Mouse (Mus musculus): Measurements from ENCODE around the gene Ighmbp2. TPM values are rescaled to one million over a fixed set of nuclear protein-coding genes. Genes with fewer than 3 reads are reported as not detected.

Gene Ighmbp2
- 1 to 10 TPM; 5.9 to 6.1 TPM for total RNA-seq (2021)
- long read RNA-seq, experiment 1, full-length matches to known transcripts, result 1 of 4 reads
- long read RNA-seq, experiment 1, partial matches to known transcripts, result 3 of 4 reads
- long read RNA-seq, experiment 1, other reads (novel, unspliced or antisense), result 0 of 4 reads
- long read RNA-seq, experiment 2, full-length matches to known transcripts, result 2 of 5 reads
- long read RNA-seq, experiment 2, partial matches to known transcripts, result 2 of 5 reads
- long read RNA-seq, experiment 2, other reads (novel, unspliced or antisense), result 1 of 5 reads

DNA sequence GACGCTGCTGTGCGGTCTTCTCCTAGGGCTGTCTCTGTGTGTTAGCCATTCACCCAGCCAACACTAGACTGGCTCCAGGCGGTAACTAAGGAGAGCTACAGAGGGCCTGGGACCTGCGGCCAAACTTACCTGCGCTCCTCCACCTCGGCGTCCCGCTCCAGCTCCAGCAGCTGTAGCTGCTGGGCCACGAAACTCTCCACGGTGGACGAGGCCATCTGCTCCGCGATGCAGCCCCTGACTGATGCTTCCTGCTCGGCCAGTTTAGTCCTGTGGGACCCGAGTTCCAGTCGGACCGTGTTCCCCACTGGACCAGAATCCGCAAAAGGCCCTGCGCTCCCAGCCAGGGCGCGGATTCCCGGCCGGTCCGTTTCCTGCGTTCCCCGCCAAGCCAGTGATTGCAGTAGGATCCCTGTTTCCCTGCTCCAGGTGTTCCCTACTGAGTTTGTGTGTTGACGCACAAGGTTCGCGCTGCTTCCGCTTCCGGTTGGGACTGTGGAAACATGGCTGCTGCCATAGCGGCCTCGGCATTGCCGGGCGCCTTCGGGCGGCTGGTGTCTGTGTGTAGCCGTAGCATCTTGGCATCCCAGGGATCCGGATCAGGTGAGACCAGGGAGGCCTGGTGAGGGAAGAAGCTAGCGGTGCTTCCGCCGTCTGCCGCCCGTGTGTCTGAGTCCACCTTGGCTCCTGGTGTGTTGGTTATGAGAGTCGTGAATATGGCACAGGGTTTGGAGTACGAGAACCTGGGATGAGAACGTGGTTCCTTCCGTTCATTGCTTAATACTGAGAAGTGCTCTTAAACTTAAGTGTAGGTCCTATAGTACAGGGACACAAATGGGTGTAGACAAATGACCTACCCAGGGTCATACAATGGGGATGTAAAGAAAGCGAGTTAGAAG is at the start of gene Ighmbp2, which contains the start of gene Mrpl21:
Gene Ighmbp2 (minus strand): TSS at position 446 of the 896 bp plus-strand sequence.
Gene Mrpl21 (plus strand): TSS at position 330 of the 896 bp plus-strand sequence.
- peak; percentile 75 to 90 for DNase-seq (ENCODE audit: low spot score in 2 of 2)

DNA sequence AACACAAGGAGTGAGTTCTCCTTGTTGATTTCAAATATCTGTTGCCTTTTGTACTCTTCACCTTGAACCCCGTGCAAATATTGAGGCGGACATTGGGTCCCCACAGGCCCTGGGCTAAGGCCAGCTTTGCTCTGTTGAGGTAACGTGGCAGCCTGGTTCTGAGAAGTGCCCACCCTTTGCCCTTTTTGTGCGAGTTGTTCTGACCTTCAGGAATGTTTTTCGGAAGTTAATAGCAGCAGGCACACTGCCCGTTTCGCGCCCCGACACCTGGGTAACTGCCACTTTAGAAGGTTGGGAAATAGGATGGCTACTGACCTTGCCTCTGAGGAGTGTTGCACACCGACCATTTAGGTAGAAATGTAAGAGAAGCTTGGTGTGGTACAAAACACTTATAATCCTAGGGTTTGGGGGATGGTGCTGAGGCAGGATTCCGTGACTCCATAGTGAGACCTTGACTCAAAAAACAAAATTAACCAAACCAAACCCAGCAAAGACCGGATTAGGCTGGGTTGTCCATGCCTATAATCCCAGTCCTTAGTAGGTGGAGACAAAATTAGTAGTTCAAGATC is 43.7 kb upstream of the Ighmbp2 start:
- no peak for DNase-seq (ENCODE audit: low spot score in 2 of 2)

DNA sequence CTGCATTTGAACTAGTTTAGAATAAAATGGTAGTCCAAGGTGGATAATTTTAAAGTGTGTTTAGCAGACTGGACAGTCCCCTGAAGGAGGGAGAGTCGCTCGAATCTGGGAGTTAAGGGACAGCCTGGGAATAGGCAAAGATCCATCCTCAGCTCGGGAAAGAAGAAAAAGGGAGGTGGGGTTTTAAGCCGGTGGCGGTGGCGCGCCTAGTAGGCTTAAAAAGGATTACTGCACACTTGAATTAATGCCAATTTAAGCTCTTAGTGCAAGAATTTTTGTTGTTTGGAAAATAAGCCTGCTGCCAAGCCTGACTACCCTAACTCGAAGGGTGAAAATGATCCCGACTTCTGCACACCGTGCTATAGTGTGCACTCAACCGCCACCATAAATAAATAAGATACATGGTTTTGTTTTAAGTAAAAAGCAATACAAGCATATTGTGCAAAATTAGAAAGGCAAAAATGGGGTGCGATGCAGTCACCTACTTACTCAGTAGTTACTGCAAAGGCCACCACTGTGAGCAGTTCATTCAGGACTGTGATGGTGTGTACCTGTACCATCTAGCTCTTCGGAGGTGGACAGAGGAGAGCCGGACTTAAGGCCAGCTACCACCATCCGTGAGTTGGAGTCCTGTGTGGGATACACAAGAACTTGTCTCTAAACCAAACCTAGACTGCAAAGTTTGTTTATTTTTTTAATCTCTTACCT is 43.1 kb upstream of the Ighmbp2 start:
- no peak for DNase-seq (ENCODE audit: low spot score in 2 of 2)

DNA sequence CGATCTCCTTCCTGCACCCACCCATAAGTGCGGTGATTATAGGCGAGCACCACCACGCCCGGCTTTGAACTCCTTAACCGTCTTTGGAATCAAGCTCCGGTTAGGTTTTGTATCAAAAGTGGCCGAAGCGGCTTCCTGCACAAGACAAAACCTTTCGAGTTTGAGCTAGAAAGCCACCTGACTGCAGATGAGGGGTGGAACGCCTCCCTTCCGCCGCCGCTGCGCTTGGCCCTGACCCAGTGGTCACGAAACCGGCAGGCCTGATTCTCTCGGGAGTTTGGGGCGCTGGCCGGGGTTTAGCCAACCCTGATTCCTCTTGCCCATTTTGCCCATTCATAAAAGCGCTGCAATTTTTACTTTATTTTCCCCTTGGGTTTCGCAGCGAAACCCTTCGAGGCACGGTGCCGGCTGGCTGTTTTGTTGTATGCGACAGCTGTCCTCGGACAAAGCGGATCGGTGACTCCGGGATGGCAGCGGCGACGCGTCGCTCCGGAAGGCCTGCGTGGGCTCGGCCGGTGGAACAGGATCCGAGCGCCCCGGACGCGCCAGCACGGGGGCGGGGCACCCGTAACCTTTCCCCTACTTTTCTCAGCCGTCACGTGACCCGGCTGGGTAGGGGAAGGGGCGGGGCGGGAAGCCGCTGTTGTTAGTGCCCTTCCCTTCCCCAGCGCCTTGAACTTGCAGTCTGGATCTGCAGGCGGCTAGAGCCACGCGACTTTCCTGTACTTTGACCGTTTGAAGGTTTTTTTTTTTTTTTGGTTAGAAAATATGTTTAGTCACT is 42.3 kb upstream of the Ighmbp2 start:
- peak; percentile 85 to 94 for DNase-seq (ENCODE audit: low spot score in 2 of 2)

DNA sequence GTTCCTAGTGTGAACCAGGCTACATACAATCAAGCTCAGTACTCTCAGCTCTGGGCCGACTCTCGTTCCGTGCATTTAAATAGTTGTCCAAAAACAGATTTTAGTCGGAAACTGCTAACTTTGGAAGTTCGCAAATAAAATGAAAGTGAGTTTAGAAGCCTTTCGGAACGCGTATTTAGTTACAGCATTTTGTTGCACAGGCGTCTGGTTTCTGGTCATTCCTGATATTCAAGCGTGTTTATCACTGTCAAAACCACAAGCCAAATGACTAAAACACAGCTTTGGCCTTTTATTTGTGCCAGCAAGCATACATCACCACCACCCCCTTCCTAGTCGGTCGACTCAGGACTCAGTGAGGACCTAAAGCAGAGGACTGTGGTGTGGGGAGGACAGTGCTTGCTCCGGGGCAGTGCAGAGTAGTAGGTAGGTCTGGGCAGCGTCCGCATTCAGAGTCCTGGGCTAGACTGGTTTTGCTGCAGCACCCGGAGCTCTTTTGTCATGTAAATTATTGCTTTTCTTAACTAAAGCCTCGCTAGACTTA is 41.5 kb upstream of the Ighmbp2 start:
- DNase-seq (ENCODE audit: low spot score in 2 of 2), result no peak

DNA sequence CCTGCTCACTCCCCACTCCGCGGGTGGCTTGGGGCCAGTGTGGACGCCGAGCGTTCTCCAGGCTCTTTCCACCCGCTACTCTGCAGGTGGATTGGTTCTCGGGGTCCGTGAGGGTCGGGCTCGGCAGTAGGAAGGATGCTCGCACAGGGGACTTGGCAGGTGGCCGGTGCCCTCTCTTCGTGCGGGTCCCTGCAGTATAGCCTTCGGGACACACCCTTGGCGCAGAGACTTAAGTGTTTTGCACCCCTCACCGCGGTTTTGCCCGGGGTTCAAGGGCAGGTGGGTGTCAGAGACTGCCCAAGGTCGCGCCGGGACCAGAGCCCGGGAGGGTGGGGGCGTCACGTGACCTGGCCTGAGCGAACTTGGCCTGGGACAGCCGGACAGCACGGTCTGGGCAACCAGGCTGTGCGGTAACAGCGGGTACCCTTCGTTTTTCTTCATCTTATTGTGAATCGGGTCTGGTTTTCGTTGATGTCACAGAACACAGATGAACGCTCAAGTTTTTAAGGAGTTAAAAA is 41.0 kb upstream of the Ighmbp2 start:
- peak; percentile 57 to 79 for DNase-seq (ENCODE audit: low spot score in 2 of 2)

DNA sequence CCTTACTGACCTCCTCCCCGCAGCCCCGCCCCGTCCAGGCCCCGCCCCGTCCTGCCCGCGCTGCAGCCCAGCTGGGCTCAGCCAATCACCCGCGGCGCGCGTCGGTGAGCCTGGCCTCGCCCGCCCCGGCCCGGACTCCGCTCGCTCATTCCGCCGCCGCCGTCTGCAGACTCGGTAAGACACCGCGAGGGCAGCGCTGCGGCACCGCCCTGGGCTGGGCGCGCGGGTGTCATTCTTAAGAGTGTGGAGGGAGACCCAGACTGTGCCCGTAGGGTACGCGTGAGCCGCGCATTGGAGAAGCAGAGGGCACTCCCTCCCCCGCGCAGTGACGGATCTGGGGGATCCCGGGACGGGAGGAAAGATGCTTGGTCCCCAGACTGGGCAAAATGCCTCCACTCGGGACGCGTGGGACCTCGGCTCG is 40.4 kb upstream of the Ighmbp2 start:
- DNase-seq (ENCODE audit: low spot score in 2 of 2), result peak; percentile 78 to 92

DNA sequence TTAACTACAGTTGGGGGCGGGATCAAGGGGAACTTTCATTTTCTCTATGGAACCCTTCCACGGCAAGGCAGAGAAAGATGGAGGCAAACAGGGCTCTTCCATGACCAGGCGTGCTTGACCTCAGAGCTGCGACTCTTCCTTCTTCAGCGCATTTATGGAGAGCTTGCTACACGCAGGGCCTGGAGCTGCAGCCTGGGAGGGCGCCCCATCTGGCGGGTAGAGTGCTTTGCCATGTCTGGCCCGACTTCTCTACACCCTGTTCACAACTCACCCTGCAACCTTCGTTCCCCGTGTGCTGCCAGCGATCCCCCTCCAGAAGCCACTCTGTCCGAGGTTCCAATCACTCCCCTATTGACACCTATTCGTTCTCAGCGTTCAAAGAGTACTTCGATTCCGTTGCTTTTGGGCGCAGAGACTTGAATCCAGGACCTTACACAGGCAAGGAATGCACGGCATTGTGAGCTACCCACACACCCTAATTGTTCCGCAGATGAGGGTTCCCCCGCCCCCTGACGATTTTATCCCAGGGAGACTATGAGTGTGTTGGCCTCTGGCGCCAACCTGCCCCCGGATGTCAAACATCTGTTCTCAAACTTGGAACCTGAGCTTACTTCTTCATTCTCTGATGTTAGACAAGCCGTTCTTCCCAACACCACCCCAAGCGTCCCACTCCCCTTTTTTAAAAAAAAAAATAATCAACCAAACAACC is 39.6 kb upstream of the Ighmbp2 start, which contains the start of gene Cpt1a:
Gene Cpt1a (plus strand): TSS at position 74 of the 709 bp plus-strand sequence.
- peak; percentile 38 to 65 for DNase-seq (ENCODE audit: low spot score in 2 of 2)

DNA sequence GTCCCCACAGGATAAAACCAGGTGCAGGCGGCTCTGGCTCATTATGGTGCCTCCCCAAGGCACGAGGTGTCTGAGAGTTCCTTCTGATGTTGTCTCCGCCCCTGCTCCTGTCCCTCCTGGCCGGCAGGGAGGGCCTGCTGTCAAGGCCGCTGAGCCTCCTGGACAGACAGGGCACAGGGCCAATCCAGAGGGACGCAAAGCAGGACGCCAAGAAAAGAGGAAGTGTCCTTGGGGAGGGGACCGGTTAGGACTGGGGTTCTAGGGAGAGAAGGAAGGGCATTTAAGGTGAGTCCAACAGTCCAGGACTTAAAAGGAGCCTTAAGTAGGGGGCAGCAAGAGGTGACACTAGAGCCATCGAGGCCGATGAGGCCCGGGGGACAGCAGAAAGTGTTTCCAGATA is 38.8 kb upstream of the Ighmbp2 start:
- DNase-seq (ENCODE audit: low spot score in 2 of 2), result peak in 1 of 2 experiments; percentile 61

DNA sequence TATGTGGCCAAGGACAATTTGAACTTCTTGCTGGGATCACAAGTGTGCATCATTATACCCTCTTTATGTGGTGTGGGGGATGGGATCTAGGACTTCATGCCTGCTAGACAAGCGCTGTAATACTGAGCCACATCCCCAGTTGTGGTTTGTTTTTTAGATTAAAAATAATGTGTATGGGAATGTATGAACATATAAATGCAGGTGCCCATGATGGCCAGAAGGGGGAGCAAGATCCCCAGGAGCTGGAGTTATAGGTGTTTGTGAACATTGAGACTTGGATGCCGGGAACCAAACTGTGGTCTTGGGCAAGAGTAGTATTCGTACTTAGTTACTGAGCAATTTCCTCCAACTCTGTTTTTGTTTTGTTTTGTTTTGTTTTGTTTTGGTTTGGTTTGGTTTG is 38.0 kb upstream of the Ighmbp2 start:
- no peak for DNase-seq (ENCODE audit: low spot score in 2 of 2)

DNA sequence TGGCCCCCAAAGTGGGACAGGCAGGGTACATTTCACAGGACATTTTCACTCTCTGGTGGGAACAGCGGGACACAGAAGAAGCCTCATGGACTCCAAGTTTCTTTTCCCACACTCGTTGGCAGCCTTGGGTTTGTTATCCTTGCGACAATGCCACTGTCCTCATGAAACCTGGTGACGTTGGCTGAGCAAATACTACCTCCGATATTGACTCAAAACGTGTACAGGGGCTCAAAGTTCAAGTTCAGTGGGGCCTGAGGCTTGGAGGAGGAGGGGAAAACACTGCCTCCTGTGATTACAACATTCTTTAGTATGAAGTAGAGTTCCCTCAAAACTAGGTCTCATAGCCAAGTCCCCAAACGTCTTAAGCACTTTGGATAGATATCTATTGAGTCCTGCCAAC is 37.3 kb upstream of the Ighmbp2 start:
- DNase-seq (ENCODE audit: low spot score in 2 of 2), result no peak

DNA sequence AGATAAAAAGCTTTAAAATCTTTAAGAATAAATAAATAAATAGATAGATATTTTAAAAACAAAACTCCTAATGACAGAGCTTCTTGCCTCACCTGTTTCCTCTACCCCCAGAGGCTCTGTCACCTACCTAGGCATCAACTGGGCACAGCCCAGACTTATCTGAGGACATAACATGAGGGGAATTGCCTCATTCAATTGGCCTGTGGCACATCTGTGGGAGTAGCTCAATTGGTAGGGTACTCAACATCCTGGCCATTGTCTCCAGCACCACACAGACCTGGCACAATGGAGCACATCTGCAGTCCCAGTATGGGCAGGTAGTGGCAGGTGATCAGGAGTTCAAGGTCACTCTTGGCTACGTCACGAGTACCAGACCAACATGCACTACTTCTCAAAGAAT is 36.5 kb upstream of the Ighmbp2 start:
- DNase-seq (ENCODE audit: low spot score in 2 of 2), result no peak

DNA sequence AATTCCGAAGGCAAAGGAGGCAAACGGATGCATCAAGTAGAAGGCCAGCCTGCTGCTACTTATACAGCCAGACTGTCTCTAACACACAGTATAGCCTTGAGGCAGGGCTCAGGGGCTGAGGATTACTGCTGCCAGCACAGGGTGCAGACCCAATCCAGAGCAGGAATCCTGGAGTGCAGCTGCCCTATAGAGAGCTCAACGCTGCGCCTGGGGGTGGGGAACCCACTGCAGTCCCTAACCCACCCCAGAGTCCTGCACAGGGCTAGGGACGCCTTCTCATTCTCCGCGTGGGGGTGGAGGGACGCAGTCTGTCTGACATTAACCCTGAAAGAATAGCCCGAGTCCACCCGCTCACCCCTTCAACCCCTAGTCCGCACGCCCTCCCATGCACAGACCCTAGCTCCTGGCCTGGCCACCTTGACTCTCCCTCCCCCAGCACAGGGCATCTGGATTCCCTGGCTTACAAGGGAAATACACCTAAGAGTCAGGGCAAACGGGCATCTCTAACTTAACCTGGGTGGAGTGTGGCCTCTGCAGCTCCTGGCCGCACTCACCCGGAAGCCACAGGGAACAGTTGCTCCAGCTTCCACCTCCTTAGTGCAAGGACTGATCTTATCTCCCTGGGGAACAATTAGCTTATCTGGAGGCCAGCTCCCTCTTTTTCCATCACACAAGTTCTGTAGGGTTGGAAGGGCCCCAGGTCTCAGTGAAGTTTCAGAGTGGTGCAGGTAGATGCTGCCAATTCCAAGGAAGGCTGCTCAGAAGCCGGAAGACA is 24.5 kb upstream of the Ighmbp2 start:
- DNase-seq (ENCODE audit: low spot score in 2 of 2), result no peak

DNA sequence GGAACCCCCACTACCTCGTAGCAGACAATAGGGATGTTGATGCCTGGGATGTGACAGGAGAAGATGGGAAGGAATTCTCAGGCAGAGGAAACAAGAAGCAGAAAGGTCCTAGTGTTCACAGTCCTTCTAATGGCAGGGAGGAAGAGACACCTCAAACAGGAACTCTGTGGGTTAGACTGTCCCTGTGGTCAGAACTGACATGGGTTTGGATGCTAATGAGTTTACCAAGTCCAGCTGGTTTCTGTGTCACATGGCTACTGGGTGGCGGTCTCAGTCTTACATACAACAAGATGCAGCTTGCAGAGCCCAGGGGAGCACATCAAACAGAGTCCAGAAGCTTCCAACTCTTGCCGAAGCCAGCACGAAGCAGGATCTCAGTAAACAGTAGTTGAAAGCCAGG is 21.2 kb upstream of the Ighmbp2 start:
- DNase-seq (ENCODE audit: low spot score in 2 of 2), result no peak

DNA sequence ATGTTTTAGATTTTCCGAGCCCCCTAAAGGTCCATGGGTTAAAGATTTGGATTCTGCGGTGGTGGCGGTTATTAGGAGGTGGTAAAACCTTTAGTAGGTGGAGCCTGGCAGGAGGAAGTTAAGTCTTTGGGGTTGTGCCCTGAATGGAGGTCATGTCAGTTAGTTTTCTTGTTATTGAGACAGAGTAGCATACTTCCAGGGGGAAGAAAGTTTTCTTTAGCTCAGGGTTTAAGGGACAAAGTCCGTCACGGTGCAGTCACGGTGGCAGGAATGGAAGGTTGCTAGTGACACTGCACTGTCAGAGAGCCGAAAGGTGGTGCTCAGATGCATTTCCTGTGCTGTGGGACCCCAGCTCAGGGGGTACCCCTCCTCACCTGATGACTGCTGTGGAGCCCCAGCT is 15.0 kb upstream of the Ighmbp2 start:
- no peak for DNase-seq (ENCODE audit: low spot score in 2 of 2)

DNA sequence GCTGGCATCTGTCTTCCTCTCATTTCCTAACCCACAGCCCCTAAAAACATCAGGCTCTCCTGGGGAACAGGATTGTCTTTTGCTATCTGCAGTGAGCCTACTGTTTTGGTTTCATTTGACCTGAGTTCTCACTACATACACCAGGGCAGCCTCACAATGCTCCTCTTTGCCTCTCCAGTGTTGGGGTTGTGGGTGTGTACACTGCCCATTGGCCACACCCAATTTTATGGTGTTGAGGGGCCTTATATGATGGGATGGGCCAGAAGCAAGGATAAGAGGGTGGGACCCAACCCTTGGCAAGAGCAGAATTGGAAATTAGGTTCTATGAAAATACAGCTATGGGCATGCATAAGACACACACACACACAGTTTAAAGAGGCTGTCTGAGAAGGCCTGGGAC is 14.2 kb upstream of the Ighmbp2 start:
- DNase-seq (ENCODE audit: low spot score in 2 of 2), result no peak

DNA sequence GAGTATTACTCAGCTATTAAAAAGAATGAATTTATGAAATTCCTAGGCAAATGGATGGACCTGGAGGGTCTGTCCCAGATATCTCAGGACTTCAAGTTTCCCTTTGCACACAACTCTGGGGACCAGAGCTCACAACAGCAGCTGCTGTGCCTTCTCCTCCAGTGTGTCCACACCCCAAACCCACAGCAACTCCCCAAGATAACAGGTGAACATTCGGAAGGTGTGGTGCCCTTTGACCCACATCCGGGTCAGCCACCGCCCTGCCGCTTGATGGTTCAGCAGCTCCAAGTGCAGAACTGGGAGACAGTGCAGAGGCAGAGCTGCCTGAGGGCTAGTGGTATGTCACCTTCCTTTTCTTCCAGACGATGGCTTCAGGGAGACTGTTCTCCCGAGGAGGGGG is 12.4 kb upstream of the Ighmbp2 start:
- no peak for DNase-seq (ENCODE audit: low spot score in 2 of 2)

DNA sequence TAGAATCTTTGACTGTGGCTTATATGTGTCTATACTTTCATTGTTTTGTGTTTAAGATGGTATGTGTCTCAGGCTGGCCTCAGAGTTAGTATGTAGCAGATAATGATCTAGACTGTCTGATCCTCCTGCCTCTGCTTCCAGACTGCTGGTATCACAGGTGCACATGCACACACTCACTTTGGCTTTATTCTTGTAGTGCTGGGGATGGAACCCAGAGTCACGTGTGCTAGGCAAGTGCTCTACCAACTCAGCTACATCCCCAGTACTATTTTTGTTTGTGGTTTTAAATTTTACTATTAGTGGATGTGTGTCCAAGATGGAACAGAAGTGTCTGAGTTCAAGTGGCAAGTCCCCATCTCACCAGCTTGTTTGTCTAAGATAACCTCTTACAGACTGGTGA is 10.2 kb upstream of the Ighmbp2 start:
- no peak for DNase-seq (ENCODE audit: low spot score in 2 of 2)
